Mouse (Mus musculus) limb, embryonic 11.5 days (tissue): ENCODE measurements around the gene Suv39h2. TPM values are rescaled to one million over a fixed set of nuclear protein-coding genes. Genes with fewer than 3 reads are reported as not detected.

Source experiments
- ATAC-seq: fragments of 200-750 bp; cut with Nextera tagmentation; 2 replicates; pipeline ENCODE4 v1.8.0; 2017; ENCODE audit warnings: low read depth; ENCODE audit not compliant: insufficient number of reproducible peaks, low FRiP score, low TSS enrichment
- DNase-seq: peaks from one replicate; pipeline ENCODE4 v3.0.0-alpha.2; 2015; ENCODE audit warnings: low spot score
- H3K27ac ChIP-seq: fragments of 300-500 bp; sonication (generic); replicated peaks from 2 replicates; pipeline ENCODE4 v1.5.1; 2014; ENCODE audit warnings: low read depth, mild to moderate bottlenecking, low read length
- H3K27me3 ChIP-seq: fragments of 300-500 bp; sonication (generic); 2 replicates; pipeline ENCODE4 v1.6.1; 2014; ENCODE audit warnings: mild to moderate bottlenecking, low read length, mixed read lengths; ENCODE audit not compliant: control insufficient read depth, insufficient read depth
- H3K36me3 ChIP-seq: fragments of 300-500 bp; sonication (generic); 2 replicates; pipeline ENCODE4 v1.6.1; 2014; ENCODE audit warnings: mild to moderate bottlenecking, low read length, moderate library complexity, mixed read lengths; ENCODE audit not compliant: control insufficient read depth, insufficient read depth
- H3K4me1 ChIP-seq: fragments of 300-500 bp; sonication (generic); 2 replicates; pipeline ENCODE4 v1.6.1; 2014; ENCODE audit warnings: low read length, mixed read lengths; ENCODE audit not compliant: control insufficient read depth, insufficient read depth
- H3K4me2 ChIP-seq: fragments of 300-500 bp; sonication (generic); 2 replicates; pipeline ENCODE4 v1.6.1; 2014; ENCODE audit warnings: low read depth, mild to moderate bottlenecking, moderate library complexity; ENCODE audit not compliant: severe bottlenecking
- H3K4me3 ChIP-seq: fragments of 300-500 bp; sonication (generic); 2 replicates; pipeline ENCODE4 v1.5.1; 2014; ENCODE audit warnings: low read depth, low read length
- H3K9ac ChIP-seq: fragments of 300-500 bp; sonication (generic); 2 replicates; pipeline ENCODE4 v1.6.1; 2014; ENCODE audit warnings: mild to moderate bottlenecking, low read length
- H3K9me3 ChIP-seq: fragments of 300-500 bp; sonication (generic); 2 replicates; pipeline ENCODE4 v1.6.1; 2016; ENCODE audit warnings: low read length; ENCODE audit not compliant: control insufficient read depth
- WGBS: fragments of 180-500 bp; shearing (Covaris S2); extraction: QIAGEN DNeasy Blood & Tissue Kit; methylation state at CpG from one replicate; pipeline ENCODE4 v1.1.7; 2014; 5-methylcytosine and 5-hydroxymethylcytosine counted together
- polyA plus RNA-seq: library from polyadenylated mRNA; unstranded; fragments of >200 nt; fragmentation: Nextera tagmentation; extraction: Ambion mirVana; gene quantifications from 2 replicates; pipeline ENCODE4 v1.2.1, GENCODE M21; 2014

Gene Suv39h2
- polyA plus RNA-seq, 1 experiment from 2014 or later = 46.4 TPM

DNA sequence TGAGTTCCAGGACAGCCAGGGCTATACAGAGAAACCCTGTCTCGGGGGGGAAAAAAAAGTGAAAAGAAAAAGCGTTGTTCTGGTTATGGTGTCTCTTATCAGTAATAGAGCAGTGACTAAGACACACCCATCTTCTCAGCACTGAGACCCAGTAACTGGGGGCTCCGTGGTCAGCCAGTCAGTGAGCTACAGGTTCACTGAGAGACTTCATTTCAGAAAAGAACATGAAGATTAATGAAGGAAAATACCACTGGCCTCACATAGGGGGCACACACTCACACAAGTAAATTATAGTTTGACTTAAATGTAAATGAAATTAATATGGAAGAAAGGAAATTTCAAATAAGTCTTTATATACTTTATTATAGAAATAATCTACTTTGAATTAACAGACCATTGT lies 5.4 kb upstream of the Suv39h2 start:
- Histone ChIP-seq H3K4me1 (0 out of 2 replicates have a peak, but pooled peaks cover 5% of the 10 kb centered on the region), H3K4me2 (no peak overlapping the region), H3K9ac (no peak overlapping the region), H3K27me3 (no peaks in the 10 kb centered on the region), H3K36me3 (no peaks in the 10 kb centered on the region), H3K9me3 (peaks cover 3% of the 10 kb centered on the region; the same call in 1 of the 2 replicates), H3K4me3 (no peak overlapping the region), H3K27ac (no peak overlapping the region)
- ATAC-seq (no peak), DNase-seq (no peak)
- WGBS = 81% methylated on average over 3 of the region's 3 CpGs

DNA sequence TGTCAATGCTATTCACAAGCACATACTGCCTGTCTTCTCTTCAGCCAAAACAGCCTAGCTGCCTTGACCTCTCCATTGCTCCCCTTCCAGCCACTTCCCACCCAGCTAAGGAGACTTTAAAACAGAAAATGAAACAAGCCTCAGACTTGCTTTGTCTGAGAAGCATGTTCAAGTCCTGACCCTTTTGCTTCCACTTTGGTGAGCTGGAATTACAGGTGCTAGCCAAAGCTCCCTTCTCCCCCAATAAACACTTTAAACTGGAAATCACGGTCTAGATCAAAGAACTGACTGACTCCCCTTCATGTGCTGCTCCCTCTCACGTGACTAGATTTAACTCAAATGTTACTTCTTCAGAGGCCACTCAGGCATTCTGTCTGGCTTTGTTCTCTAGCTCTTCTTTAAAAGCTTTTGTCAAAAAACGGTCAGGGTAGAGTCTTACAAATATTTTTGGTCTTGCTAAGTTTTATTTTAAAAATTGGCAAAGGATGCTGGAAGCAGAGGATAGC lies 968 bp upstream of the Suv39h2 start:
- ATAC-seq (no peak), DNase-seq (no peak)
- peaks cover 9% of the 10 kb centered on the region; the same call in 1 of the 2 replicates for H3K4me1 ChIP-seq
- H3K9ac ChIP-seq = no peak overlapping the region
- WGBS = 46% methylated on average over 3 of the region's 3 CpGs
- H3K36me3 ChIP-seq = no peaks in the 10 kb centered on the region
- H3K4me3 ChIP-seq = 0 out of 2 replicates have a peak overlapping the region, but pooled peaks have one; percentile 0
- H3K27me3 ChIP-seq = no peaks in the 10 kb centered on the region
- H3K27ac ChIP-seq = no peak overlapping the region
- H3K4me2 ChIP-seq = peak overlapping the region; percentile 68; the same call in 1 of the 2 replicates
- peaks cover 3% of the 10 kb centered on the region; the same call in 1 of the 2 replicates for H3K9me3 ChIP-seq

DNA sequence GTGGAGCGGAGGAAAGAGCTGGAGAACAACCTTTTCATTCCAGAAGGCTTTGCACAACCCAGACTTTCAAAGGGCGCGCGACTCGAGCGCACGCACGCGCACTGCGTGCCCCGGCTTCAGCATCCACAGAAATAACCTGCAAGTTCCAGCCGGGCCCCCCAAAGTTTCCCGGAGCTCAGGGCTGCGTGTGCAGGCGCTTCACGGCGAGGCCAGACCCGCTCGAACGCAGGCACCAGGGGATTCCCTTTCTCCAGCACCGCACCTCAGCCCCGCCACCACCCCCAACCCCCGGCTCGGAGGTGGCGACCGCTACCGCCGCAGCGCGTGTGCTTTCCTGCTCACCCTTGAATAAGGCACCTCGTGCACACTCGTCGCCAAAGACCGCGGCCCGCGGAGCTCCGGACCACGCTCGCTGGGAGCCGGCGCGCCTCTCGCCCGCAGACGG lies 448 bp downstream of the Suv39h2 start:
- Histone ChIP-seq H3K9me3 (peaks cover 2% of the 10 kb centered on the region; the same call in 1 of the 2 replicates), H3K4me2 (peak overlapping the region; percentile 68), H3K4me3 (peak overlapping the region; percentile 83), H3K36me3 (no peaks in the 10 kb centered on the region; the same call in 1 of the 2 replicates), H3K9ac (peak overlapping the region; percentile 89), H3K4me1 (peaks cover 9% of the 10 kb centered on the region; the same call in 1 of the 2 replicates), H3K27me3 (no peaks in the 10 kb centered on the region), H3K27ac (peak overlapping the region; percentile 90)
- under 1% methylated on average over 46 of the region's 46 CpGs for whole genome bisulfite sequencing
- ATAC-seq (peak; percentile 71), DNase-seq (peak; percentile 79)

DNA sequence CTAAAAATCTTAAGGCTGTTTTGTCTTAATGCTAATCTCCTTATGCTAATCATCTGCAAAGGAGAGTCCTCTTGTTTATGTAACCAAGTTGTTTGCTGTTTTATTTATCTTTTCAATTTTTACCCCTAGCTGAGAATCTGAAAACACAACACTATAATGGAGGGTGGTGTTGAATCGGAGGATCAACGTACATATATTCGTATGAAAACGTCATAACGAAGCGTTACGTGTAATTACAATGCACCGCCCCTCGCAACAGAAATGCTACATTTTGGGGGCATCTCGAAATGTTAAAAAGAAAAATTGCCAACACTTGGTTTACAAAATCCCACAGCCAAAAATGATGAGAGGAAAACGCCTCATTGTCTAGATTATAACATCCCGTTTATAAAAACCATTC lies 940 bp downstream of the Suv39h2 start:
- no peak for ATAC-seq
- H3K4me2 ChIP-seq = peak overlapping the region; percentile 68
- peak overlapping the region; percentile 83 for H3K4me3 ChIP-seq
- no peaks in the 10 kb centered on the region for H3K27me3 ChIP-seq
- WGBS = under 1% methylated on average over 12 of the region's 12 CpGs
- no peak for DNase-seq
- peak overlapping the region; percentile 90 for H3K27ac ChIP-seq
- no peaks in the 10 kb centered on the region for H3K9me3 ChIP-seq
- H3K36me3 ChIP-seq = no peaks in the 10 kb centered on the region; the same call in 1 of the 2 replicates
- H3K9ac ChIP-seq = peak overlapping the region; percentile 89
- peaks cover 9% of the 10 kb centered on the region; the same call in 1 of the 2 replicates for H3K4me1 ChIP-seq

DNA sequence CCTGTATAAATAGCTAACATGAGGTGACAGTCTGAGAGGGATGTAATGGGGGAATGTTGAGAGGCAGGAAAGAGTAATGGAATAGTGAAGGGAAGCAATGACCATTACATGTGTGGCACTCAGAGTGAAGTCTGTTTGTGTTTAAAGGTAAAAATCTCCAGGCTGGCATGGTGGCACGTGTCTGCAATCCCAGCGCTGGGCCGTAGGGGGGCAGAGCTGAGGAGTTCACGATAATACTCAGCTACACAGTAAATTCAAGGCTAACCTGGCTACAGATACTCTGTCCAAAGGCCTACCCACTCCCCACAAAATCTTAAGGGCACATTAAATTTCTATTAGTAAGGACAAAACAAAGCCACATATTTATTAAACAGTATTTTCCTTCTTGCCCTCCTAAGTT lies 18.2 kb downstream of the Suv39h2 start:
- no peak overlapping the region for H3K9ac ChIP-seq
- no peak overlapping the region for H3K4me2 ChIP-seq
- DNase-seq (no peak), ATAC-seq (no peak)
- peaks cover 7% of the 10 kb centered on the region; the same call in 1 of the 2 replicates for H3K36me3 ChIP-seq
- no peaks in the 10 kb centered on the region for H3K4me1 ChIP-seq
- no peaks in the 10 kb centered on the region for H3K27me3 ChIP-seq
- H3K4me3 ChIP-seq = no peak overlapping the region
- WGBS = 79% methylated on average over 4 of the region's 4 CpGs
- no peaks in the 10 kb centered on the region for H3K9me3 ChIP-seq
- no peak overlapping the region for H3K27ac ChIP-seq

DNA sequence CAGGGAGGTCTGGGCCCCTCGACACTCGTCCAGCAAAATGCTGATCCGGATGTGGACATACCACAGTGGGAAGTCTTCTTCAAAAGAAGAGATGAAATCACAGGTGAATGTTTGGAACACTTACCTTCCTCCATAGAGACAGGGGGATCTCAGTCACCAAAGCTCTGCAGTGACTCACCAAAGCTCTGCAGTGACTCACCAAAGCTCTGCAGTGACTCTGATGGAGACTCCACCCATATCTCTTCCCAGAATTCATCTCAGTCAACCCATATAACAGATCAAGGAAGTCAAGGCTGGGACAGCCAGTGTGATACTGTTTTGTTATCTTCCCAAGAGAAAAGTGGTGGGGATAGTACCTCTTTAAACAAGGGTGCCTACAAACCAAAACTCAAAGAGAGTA lies 21.7 kb downstream of the Suv39h2 start:
- Histone ChIP-seq H3K4me1 (no peaks in the 10 kb centered on the region), H3K27ac (no peak overlapping the region), H3K4me3 (no peak overlapping the region), H3K9me3 (no peaks in the 10 kb centered on the region), H3K36me3 (peaks cover 7% of the 10 kb centered on the region; the same call in 1 of the 2 replicates), H3K27me3 (no peaks in the 10 kb centered on the region), H3K4me2 (no peak overlapping the region), H3K9ac (no peak overlapping the region)
- ATAC-seq = no peak
- no peak for DNase-seq
- 92% methylated on average over 3 of the region's 3 CpGs for WGBS

DNA sequence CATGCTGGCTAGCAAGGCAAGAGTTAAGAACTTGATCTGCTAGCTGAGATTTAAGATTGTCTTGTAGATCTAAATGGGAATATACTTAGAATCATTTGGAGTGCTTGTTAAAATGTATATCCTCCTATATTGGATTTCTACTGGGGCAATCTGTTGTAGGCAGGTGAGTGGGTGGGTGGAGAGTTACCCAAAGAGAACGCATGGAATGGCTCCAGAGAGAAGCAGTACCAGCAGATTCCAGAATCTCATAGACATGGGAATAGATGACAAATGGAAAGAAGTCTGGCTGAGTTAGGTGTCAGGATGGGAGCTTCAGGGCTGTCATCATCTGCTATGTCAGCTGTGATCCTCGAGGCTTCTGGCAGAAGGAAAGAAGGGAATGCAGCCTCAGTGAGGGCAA lies 25.4 kb downstream of the Suv39h2 start:
- WGBS = 86% methylated on average over 2 of the region's 2 CpGs

DNA sequence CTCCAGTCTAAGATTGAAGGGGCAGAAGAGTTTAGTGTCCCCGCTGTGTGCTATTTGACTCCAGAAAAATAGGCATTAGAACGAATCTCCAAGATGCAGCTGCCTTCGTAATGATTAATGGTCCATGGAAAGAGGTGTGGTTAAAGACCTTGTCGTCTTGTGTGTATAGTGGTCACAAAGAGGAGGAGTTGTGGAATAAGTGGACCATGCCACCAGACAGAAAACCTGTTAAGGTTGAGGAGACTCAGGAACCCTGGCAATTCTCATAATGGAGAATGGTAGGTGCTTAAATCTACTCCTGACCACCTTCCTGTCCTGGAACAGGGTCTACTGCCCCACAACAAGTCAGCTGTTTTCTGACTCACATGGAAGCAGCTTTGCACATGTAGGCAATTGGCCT lies 28.8 kb downstream of the Suv39h2 start:
- H3K4me3 ChIP-seq = no peak overlapping the region
- no peak overlapping the region for H3K27ac ChIP-seq
- H3K9ac ChIP-seq = no peak overlapping the region
- H3K9me3 ChIP-seq = no peaks in the 10 kb centered on the region
- WGBS = 88% methylated on average over 4 of the region's 4 CpGs
- DNase-seq (no peak), ATAC-seq (no peak)
- H3K4me1 ChIP-seq = no peaks in the 10 kb centered on the region
- H3K27me3 ChIP-seq = no peaks in the 10 kb centered on the region
- no peaks in the 10 kb centered on the region for H3K36me3 ChIP-seq
- H3K4me2 ChIP-seq = no peak overlapping the region

More for the DNA sequence above, 25.4 kb downstream of the Suv39h2 start:
- Histone ChIP-seq H3K27me3 (no peaks in the 10 kb centered on the region), H3K36me3 (peaks cover 2% of the 10 kb centered on the region; the same call in 1 of the 2 replicates), H3K9ac (no peak overlapping the region), H3K9me3 (no peaks in the 10 kb centered on the region), H3K27ac (no peak overlapping the region), H3K4me3 (no peak overlapping the region), H3K4me1 (no peaks in the 10 kb centered on the region), H3K4me2 (no peak overlapping the region)
- no peak for DNase-seq
- ATAC-seq = no peak
